Mouse (Mus musculus) neutrophil, adult 65 days (primary cell): ENCODE data around the gene Olfr862. TPM values are rescaled to one million over a fixed set of nuclear protein-coding genes. Genes with fewer than 3 reads are reported as not detected.

Source experiments
- total RNA-seq: library from RNA; stranded (reverse); gene quantifications from 2 replicates; pipeline ENCODE4 v1.2.4, GENCODE M21; 2023

Gene Olfr862
- total RNA-seq, result not detected in 2 replicates

GRCm38 (mm10) chr9:19887904-19888303 lies at the start of gene Olfr862:
Gene Olfr862, minus strand, starts transcription at chr9:19888004.

DNA sequence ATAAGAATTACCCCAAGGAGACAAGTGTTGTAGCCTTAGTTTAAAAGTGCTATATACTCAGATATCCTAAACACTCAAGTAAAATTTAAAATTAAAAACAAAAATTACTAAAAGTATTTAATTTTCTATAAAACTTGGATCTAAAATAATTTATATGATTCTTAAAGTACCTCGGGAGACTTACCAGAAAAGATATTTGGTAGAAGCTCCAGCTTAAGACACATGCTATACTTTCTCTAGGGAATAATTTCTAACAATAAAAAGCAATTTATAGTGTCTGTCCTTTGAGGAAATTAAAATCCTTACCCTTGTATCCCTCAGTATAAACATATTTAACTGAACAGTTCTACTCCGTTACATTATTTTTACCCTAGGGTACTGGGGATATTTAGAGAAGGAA lies 28.8 kb upstream of the Olfr862 start, which contains the start of gene Olfr77:
Gene Olfr77, plus strand, starts transcription at position 301 of the 400 bp plus-strand sequence.

DNA sequence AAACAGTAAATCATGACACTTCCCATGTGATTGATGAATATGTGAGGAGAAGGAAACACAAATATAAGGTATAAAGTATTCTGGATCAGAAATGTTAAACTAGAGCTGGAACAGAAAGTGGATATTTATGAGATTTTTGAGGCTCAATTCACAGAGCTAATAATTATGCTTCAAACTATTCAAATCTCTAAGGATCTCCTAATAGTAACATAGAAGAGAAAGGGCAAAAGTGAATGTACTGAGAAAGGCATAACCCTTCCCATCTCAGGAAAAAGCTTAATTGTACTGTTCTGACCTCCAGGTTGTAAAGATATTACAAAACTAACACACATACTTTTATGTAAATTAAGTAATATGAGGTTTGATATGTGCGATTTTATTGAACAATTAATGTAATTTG lies 38.2 kb downstream of the Olfr862 start, which contains the start of gene Olfr860:
Gene Olfr860, minus strand, starts transcription at position 101 of the 400 bp plus-strand sequence.

Other genes with a start within 250 kb of the Olfr862 start
- gene Olfr857, start 178.6 kb downstream of the Olfr862 start, total RNA-seq, result not detected in 2 replicates
- not detected in 2 replicates for gene Olfr58, start 107.7 kb downstream of the Olfr862 start, total RNA-seq
- not detected in 2 replicates for gene Olfr859, start 83.1 kb downstream of the Olfr862 start, total RNA-seq
- gene Olfr860, start 38.3 kb downstream of the Olfr862 start, total RNA-seq, result not detected in 2 replicates
- not detected in 2 replicates for gene Olfr77, start 28.9 kb upstream of the Olfr862 start, total RNA-seq
- gene Olfr866, start 140.0 kb upstream of the Olfr862 start, total RNA-seq, result not detected in 2 replicates
- gene Olfr867, start 169.6 kb upstream of the Olfr862 start, total RNA-seq, result not detected in 2 replicates
- gene Olfr868, start 210.6 kb upstream of the Olfr862 start, total RNA-seq, result not detected in 2 replicates
- gene Olfr869, start 241.0 kb upstream of the Olfr862 start, total RNA-seq, result not detected in 2 replicates